Mouse (Mus musculus) lung, adult 2 months (tissue): ENCODE measurements at regions not wholly inside any gene's neighbourhood (a gene's known extent, or its start where the extent isn't known, plus 50 kb on each side); places are given as distances from the start of the nearest gene placed in this dataset.

Source experiments
- CTCF ChIP-seq: fragments of 200-500 bp; IDR thresholded peaks from 2 replicates; pipeline ENCODE4 v1.5.1; 2011; ENCODE audit warnings: mild to moderate bottlenecking, low read length, control low read depth; ENCODE audit not compliant: insufficient read depth
- POLR2A ChIP-seq: fragments of 200-500 bp; IDR thresholded peaks from 2 replicates; pipeline ENCODE4 v1.6.1; 2011; ENCODE audit warnings: low read depth, mild to moderate bottlenecking, control low read depth, low read length, borderline replicate concordance; ENCODE audit errors: extremely low read depth

DNA sequence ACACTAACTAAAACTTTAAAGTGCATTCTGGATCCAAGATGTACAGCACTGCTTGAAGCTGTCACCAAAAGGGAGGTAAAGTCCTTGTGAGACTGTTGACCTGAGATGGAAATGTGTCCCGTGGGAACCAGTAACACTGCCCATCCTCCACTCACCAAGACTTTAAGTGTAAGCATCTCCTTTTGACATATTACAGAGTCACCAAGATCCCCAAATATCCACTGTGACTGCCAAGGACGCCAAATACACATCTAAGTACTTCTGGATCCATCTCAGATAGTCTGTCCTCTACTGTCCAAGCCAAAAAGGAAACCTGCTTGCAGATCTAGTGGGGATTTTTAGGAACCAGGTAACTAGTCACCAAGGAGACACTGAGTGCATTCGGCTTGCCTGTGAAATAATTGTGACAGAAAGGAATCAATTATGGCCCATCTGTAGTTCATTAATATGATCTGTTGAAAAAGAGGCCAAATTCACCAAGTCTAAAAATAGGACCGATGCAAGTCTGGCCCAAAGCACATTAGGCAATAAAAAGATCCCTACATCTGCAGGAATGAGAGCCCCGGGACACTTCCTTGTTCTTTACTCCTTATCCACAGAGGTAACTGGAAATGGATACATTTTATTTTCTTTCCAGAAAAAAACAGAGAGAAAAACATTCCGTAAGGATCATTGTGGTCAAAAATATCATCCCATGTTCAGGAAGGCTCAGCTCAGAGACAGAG is 157.8 kb upstream of the Irf2bp2 start:
- TF ChIP-seq CTCF (no peak), POLR2A (no peak)
